Mouse (Mus musculus) thymus, adult 2 months (tissue): ENCODE data around the gene Ctdsp1.

Source experiments
- CTCF ChIP-seq: fragments of 200-500 bp; IDR thresholded peaks from 2 replicates; pipeline ENCODE4 v1.5.1; 2012; ENCODE audit warnings: mild to moderate bottlenecking, control low read depth, low read length, moderate library complexity, borderline replicate concordance; ENCODE audit not compliant: control insufficient read depth, poor library complexity, insufficient read depth; ENCODE audit errors: extremely low read depth
- POLR2A ChIP-seq: fragments of 200-500 bp; IDR thresholded peaks from 2 replicates; pipeline ENCODE4 v1.6.1; 2012; ENCODE audit warnings: mild to moderate bottlenecking, low read length, control low read depth, moderate library complexity; ENCODE audit not compliant: control insufficient read depth, poor library complexity, insufficient read depth; ENCODE audit errors: extremely low read depth

- no peak for TF ChIP-seq CTCF
- TF ChIP-seq POLR2A = no peak
Measured at GRCm38 (mm10) chr1:74361812-74362211, 29.5 kb upstream of the Ctdsp1 start, which contains the start of gene Catip.
